Mouse (Mus musculus) hindbrain, embryonic 11.5 days (tissue): ENCODE measurements around the gene Sost. TPM values are rescaled to one million over a fixed set of nuclear protein-coding genes. Genes with fewer than 3 reads are reported as not detected.

Source experiments
- ATAC-seq: fragments of 200-750 bp; cut with Nextera tagmentation; 2 replicates; pipeline ENCODE4 v1.8.0; 2017; ENCODE audit warnings: mild to moderate bottlenecking, moderate TSS enrichment, moderate library complexity; ENCODE audit not compliant: low FRiP score
- DNase-seq: peaks from one replicate; pipeline ENCODE4 v3.0.0-alpha.2; 2015; ENCODE audit warnings: low spot score
- H3K27ac ChIP-seq: fragments of 300-500 bp; sonication (generic); 2 replicates; pipeline ENCODE4 v1.5.1; 2014; ENCODE audit warnings: mild to moderate bottlenecking, low read depth, low read length
- H3K27me3 ChIP-seq: fragments of 300-500 bp; sonication (generic); 2 replicates; pipeline ENCODE4 v1.6.1; 2014; ENCODE audit warnings: mild to moderate bottlenecking, low read length, moderate library complexity, mixed read lengths; ENCODE audit not compliant: control insufficient read depth, insufficient read depth
- H3K36me3 ChIP-seq: fragments of 300-500 bp; sonication (generic); 2 replicates; pipeline ENCODE4 v1.6.1; 2014; ENCODE audit warnings: mild to moderate bottlenecking, low read length, moderate library complexity, mixed read lengths; ENCODE audit not compliant: control insufficient read depth, insufficient read depth
- H3K4me1 ChIP-seq: fragments of 300-500 bp; sonication (generic); replicated peaks from 2 replicates; pipeline ENCODE4 v1.6.1; 2014; ENCODE audit warnings: low read length, mixed read lengths; ENCODE audit not compliant: control insufficient read depth, insufficient read depth
- H3K4me2 ChIP-seq: fragments of 300-500 bp; sonication (generic); replicated peaks from 2 replicates; pipeline ENCODE4 v1.6.1; 2014; ENCODE audit warnings: mild to moderate bottlenecking, low read depth, low read length
- H3K4me3 ChIP-seq: fragments of 300-500 bp; sonication (generic); 2 replicates; pipeline ENCODE4 v1.5.1; 2014; ENCODE audit warnings: low read depth, low read length
- H3K9ac ChIP-seq: fragments of 300-500 bp; sonication (generic); 2 replicates; pipeline ENCODE4 v1.6.1; 2014; ENCODE audit warnings: low read depth, low read length
- H3K9me3 ChIP-seq: fragments of 300-500 bp; sonication (generic); 2 replicates; pipeline ENCODE4 v1.6.1; 2016; ENCODE audit warnings: low read length; ENCODE audit not compliant: control insufficient read depth
- WGBS: fragments of 180-500 bp; shearing (Covaris S2); extraction: QIAGEN DNeasy Blood & Tissue Kit; methylation state at CpG from one replicate; pipeline ENCODE4 v1.1.7; 2014; 5-methylcytosine and 5-hydroxymethylcytosine counted together
- polyA plus RNA-seq: library from polyadenylated mRNA; unstranded; fragments of >200 nt; fragmentation: Nextera tagmentation; extraction: Ambion mirVana; gene quantifications from 2 replicates; pipeline ENCODE4 v1.2.1, GENCODE M21; 2014

Sost gene
- polyA plus RNA-seq, 1 experiment from 2014 or later: 0.31 TPM

- no peak for ATAC-seq
- Histone ChIP-seq H3K9ac (no peak overlapping the region), H3K27ac (no peak overlapping the region), H3K4me1 (0 out of 2 replicates have a peak, but pooled peaks cover 7% of the 10 kb centered on the region), H3K9me3 (no peaks in the 10 kb centered on the region), H3K36me3 (no peaks in the 10 kb centered on the region), H3K4me3 (no peak overlapping the region), H3K4me2 (no peak overlapping the region), H3K27me3 (peaks cover 18% of the 10 kb centered on the region)
- 80% methylated on average over 13 of the region's 13 CpGs for WGBS
- DNase-seq: no peak
Observed at GRCm38 (mm10) chr11:101969835-101970234, 3.0 kb upstream of the Sost start.

- H3K36me3 ChIP-seq: no peaks in the 10 kb centered on the region
- peak; percentile 40; the same call in 1 of the 2 replicates for ATAC-seq
- 0% methylated on average over 5 of the region's 5 CpGs for WGBS
Observed at GRCm38 (mm10) chr11:101968791-101969190, 2.0 kb upstream of the Sost start.

GRCm38 (mm10) chr11:101968311-101968710 lies 1.5 kb upstream of the Sost start:
- H3K9ac ChIP-seq: no peak overlapping the region
- WGBS: 8% methylated on average over 7 of the region's 7 CpGs
- peaks cover 32% of the 10 kb centered on the region for H3K27me3 ChIP-seq
- H3K4me3 ChIP-seq: no peak overlapping the region
- no peak overlapping the region for H3K27ac ChIP-seq
- H3K4me1 ChIP-seq: peaks cover 7% of the 10 kb centered on the region; the same call in 1 of the 2 replicates
- no peaks in the 10 kb centered on the region for H3K9me3 ChIP-seq
- H3K36me3 ChIP-seq: no peaks in the 10 kb centered on the region
- ATAC-seq: no peak
- H3K4me2 ChIP-seq: no peak overlapping the region
- DNase-seq: peak; percentile 30

More at GRCm38 (mm10) chr11:101968791-101969190, 2.0 kb upstream of the Sost start:
- Histone ChIP-seq H3K4me1 (0 out of 2 replicates have a peak, but pooled peaks cover 7% of the 10 kb centered on the region), H3K9me3 (no peaks in the 10 kb centered on the region), H3K9ac (no peak overlapping the region), H3K27me3 (peaks cover 27% of the 10 kb centered on the region), H3K27ac (no peak overlapping the region), H3K4me2 (no peak overlapping the region), H3K4me3 (no peak overlapping the region)
- DNase-seq: peak; percentile 88

- DNase-seq (no peak), ATAC-seq (no peak)
- Histone ChIP-seq H3K9ac (no peak overlapping the region), H3K27ac (no peak overlapping the region), H3K4me1 (peaks cover 11% of the 10 kb centered on the region), H3K27me3 (peaks cover 52% of the 10 kb centered on the region), H3K36me3 (no peaks in the 10 kb centered on the region), H3K4me3 (no peak overlapping the region), H3K9me3 (no peaks in the 10 kb centered on the region), H3K4me2 (no peak overlapping the region)
- 6% methylated on average over 2 of the region's 2 CpGs for WGBS
Observed at GRCm38 (mm10) chr11:101965553-101965952, 1.3 kb downstream of the Sost start.

- 9% methylated on average over 7 of the region's 8 CpGs for WGBS
- Histone ChIP-seq H3K36me3 (no peaks in the 10 kb centered on the region), H3K4me3 (no peak overlapping the region), H3K4me2 (no peak overlapping the region), H3K9me3 (no peaks in the 10 kb centered on the region), H3K9ac (no peak overlapping the region), H3K27ac (no peak overlapping the region), H3K4me1 (peaks cover 11% of the 10 kb centered on the region), H3K27me3 (peaks cover 52% of the 10 kb centered on the region)
- DNase-seq (peak; percentile 48), ATAC-seq (no peak)
Observed at GRCm38 (mm10) chr11:101964647-101965046, 2.2 kb downstream of the Sost start.

- WGBS: 1% methylated on average over 77 of the region's 78 CpGs
- H3K4me1 ChIP-seq: peaks cover 11% of the 10 kb centered on the region
- ATAC-seq: peak; percentile 59
- peaks cover 52% of the 10 kb centered on the region for H3K27me3 ChIP-seq
- DNase-seq: peak; percentile 74
- peak overlapping the region; percentile 65 for H3K9ac ChIP-seq
- no peaks in the 10 kb centered on the region for H3K36me3 ChIP-seq
- H3K9me3 ChIP-seq: no peaks in the 10 kb centered on the region
- peak overlapping the region; percentile 90 for H3K4me2 ChIP-seq
- H3K4me3 ChIP-seq: peak overlapping the region; percentile 50
- H3K27ac ChIP-seq: no peak overlapping the region
Observed at GRCm38 (mm10) chr11:101963473-101964291, 3.1 kb downstream of the Sost start.

GRCm38 (mm10) chr11:101963043-101963442 lies 3.8 kb downstream of the Sost start:
- Histone ChIP-seq H3K36me3 (no peaks in the 10 kb centered on the region), H3K4me1 (peaks cover 11% of the 10 kb centered on the region)
- no peak for ATAC-seq

GRCm38 (mm10) chr11:101957476-101957875 lies 9.3 kb downstream of the Sost start:
- peaks cover 12% of the 10 kb centered on the region for H3K27me3 ChIP-seq
- 62% methylated on average over 5 of the region's 5 CpGs for WGBS
- H3K4me1 ChIP-seq: no peaks in the 10 kb centered on the region; the same call in none of the 2 replicates
- H3K9me3 ChIP-seq: no peaks in the 10 kb centered on the region
- no peak overlapping the region for H3K4me2 ChIP-seq
- no peak for DNase-seq
- H3K36me3 ChIP-seq: no peaks in the 10 kb centered on the region
- ATAC-seq: no peak
- H3K9ac ChIP-seq: no peak overlapping the region
- H3K4me3 ChIP-seq: no peak overlapping the region
- H3K27ac ChIP-seq: no peak overlapping the region

More at GRCm38 (mm10) chr11:101963043-101963442, 3.8 kb downstream of the Sost start:
- H3K4me3 ChIP-seq: peak overlapping the region; percentile 50; the same call in 1 of the 2 replicates
- WGBS: 3% methylated on average over 11 of the region's 11 CpGs
- no peaks in the 10 kb centered on the region for H3K9me3 ChIP-seq
- DNase-seq: no peak
- no peak overlapping the region for H3K27ac ChIP-seq
- H3K9ac ChIP-seq: no peak overlapping the region
- peak overlapping the region; percentile 90; the same call in 1 of the 2 replicates for H3K4me2 ChIP-seq
- H3K27me3 ChIP-seq: peaks cover 52% of the 10 kb centered on the region

GRCm38 (mm10) chr11:101953441-101953840 lies 13.4 kb downstream of the Sost start:
- H3K4me2 ChIP-seq: no peak overlapping the region
- whole genome bisulfite sequencing: 77% methylated on average over 4 of the region's 4 CpGs
- H3K27ac ChIP-seq: no peak overlapping the region
- no peak overlapping the region for H3K9ac ChIP-seq
- H3K4me3 ChIP-seq: no peak overlapping the region
- no peaks in the 10 kb centered on the region for H3K9me3 ChIP-seq
- DNase-seq (no peak), ATAC-seq (no peak)
- no peaks in the 10 kb centered on the region for H3K36me3 ChIP-seq
- H3K4me1 ChIP-seq: peaks cover 2% of the 10 kb centered on the region; the same call in 1 of the 2 replicates
- no peaks in the 10 kb centered on the region; the same call in 1 of the 2 replicates for H3K27me3 ChIP-seq
